Mouse (Mus musculus) left cerebral cortex, postnatal 36 days (tissue): ENCODE measurements around the gene Tmem247. TPM values are rescaled to one million over a fixed set of nuclear protein-coding genes. Genes with fewer than 3 reads are reported as not detected.
A peak's percentile ranks its signal among the peaks of the same experiment; 100 is the strongest.

Experiments
- DNase-seq, 2 experiments: peaks; one replicate each; pipeline ENCODE4 v3.0.0; 2021 to 2022; ENCODE audit warnings: low spot score in 2 of 2, mixed read lengths in 1 of 2
- intact Hi-C: fragments of 180-260 bp; cut with DNase I; formaldehyde crosslinking; loops from one replicate; pipeline ENCODE4 v1.15.1; 2025
- total RNA-seq, 2 experiments: library from RNA; stranded (reverse); gene quantifications; 2 replicates each; pipeline ENCODE4 v1.2.3; 2021

Gene Tmem247
- not detected for total RNA-seq

GRCm38 (mm10) chr17:86917048-86917447 lies at the start of gene Tmem247:
Gene Tmem247, plus strand, starts transcription at chr17:86917348.
- intact Hi-C loops, result no loop called here

GRCm38 (mm10) chr17:86870586-86870985 lies 46.6 kb upstream of the Tmem247 start:
- intact Hi-C loops, result no loop called here
- DNase-seq, result no peak

More at GRCm38 (mm10) chr17:86917048-86917447, at the start of gene Tmem247:
- DNase-seq, result no peak

- intact Hi-C loops, result no loop called here
- DNase-seq, result no peak
These were observed 44.5 kb upstream of the Tmem247 start for GRCm38 (mm10) chr17:86872643-86873042.

GRCm38 (mm10) chr17:86876940-86877339 lies 40.2 kb upstream of the Tmem247 start:
- intact Hi-C loops, result no loop called here
- DNase-seq, result no peak

GRCm38 (mm10) chr17:86877747-86878146 lies 39.4 kb upstream of the Tmem247 start:
- intact Hi-C loops, result no loop called here
- no peak for DNase-seq

GRCm38 (mm10) chr17:86880056-86880455 lies 37.1 kb upstream of the Tmem247 start:
- DNase-seq, result no peak

GRCm38 (mm10) chr17:86880461-86881044 lies 36.6 kb upstream of the Tmem247 start:
- no peak for DNase-seq
- intact Hi-C loops, result no loop called here

More at GRCm38 (mm10) chr17:86880056-86880455, 37.1 kb upstream of the Tmem247 start:
- intact Hi-C loops, result no loop called here

- DNase-seq, result no peak
- intact Hi-C loops, result no loop called here
These were observed 22.0 kb upstream of the Tmem247 start for GRCm38 (mm10) chr17:86895191-86895590.

GRCm38 (mm10) chr17:86897486-86898165 lies 19.5 kb upstream of the Tmem247 start:
- DNase-seq, result no peak
- intact Hi-C loops, result no loop called here

- intact Hi-C loops, result no loop called here
- DNase-seq, result no peak
These were observed 17.3 kb upstream of the Tmem247 start for GRCm38 (mm10) chr17:86899821-86900220.

GRCm38 (mm10) chr17:86900564-86900963 lies 16.6 kb upstream of the Tmem247 start:
- intact Hi-C loops, result no loop called here
- DNase-seq, result no peak

- intact Hi-C loops, result no loop called here
- DNase-seq, result no peak
These were observed 14.6 kb upstream of the Tmem247 start for GRCm38 (mm10) chr17:86902399-86903067.

GRCm38 (mm10) chr17:86903596-86903995 lies 13.6 kb upstream of the Tmem247 start:
- intact Hi-C loops, result no loop called here
- DNase-seq, result no peak

- no peak for DNase-seq
- intact Hi-C loops, result loop anchor here (2.0 kb wide), 1 partner anchor 367 kb away; no protein-coding TSS in a partner anchor
These were observed 12.9 kb upstream of the Tmem247 start for GRCm38 (mm10) chr17:86904206-86904605.

- intact Hi-C loops, result loop anchor here (1.0 to 5.0 kb wide), 7 partner anchors 88 to 743 kb away; no protein-coding TSS in a partner anchor
- peak; percentile 23 to 36 for DNase-seq
These were observed 11.6 kb upstream of the Tmem247 start for GRCm38 (mm10) chr17:86905297-86906135.

- intact Hi-C loops, result loop anchor here (1.0 to 5.0 kb wide), 6 partner anchors 89 to 744 kb away; no protein-coding TSS in a partner anchor
- DNase-seq, result peak; percentile 72 to 79
These were observed 11.0 kb upstream of the Tmem247 start for GRCm38 (mm10) chr17:86906136-86906461.

GRCm38 (mm10) chr17:86906601-86907000 lies 10.5 kb upstream of the Tmem247 start:
- no peak for DNase-seq
- intact Hi-C loops, result loop anchor here (1.0 to 5.0 kb wide), 6 partner anchors 89 to 744 kb away; no protein-coding TSS in a partner anchor

GRCm38 (mm10) chr17:86907092-86907491 lies 10.1 kb upstream of the Tmem247 start:
- intact Hi-C loops, result loop anchor here (2.0 to 5.0 kb wide), 5 partner anchors 90 to 745 kb away; no protein-coding TSS in a partner anchor
- no peak for DNase-seq

- intact Hi-C loops, result loop anchor here (5.0 kb wide), 4 partner anchors 91 to 746 kb away; no protein-coding TSS in a partner anchor
- DNase-seq, result no peak
These were observed 8.8 kb upstream of the Tmem247 start for GRCm38 (mm10) chr17:86908316-86908715.
